Mouse (Mus musculus) liver, adult 2 months (tissue): ENCODE measurements at regions not wholly inside any gene's neighbourhood (a gene's known extent, or its start where the extent isn't known, plus 50 kb on each side); places are given as distances from the start of the nearest gene placed in this dataset.

Experiments used
- DNase-seq: peaks from one replicate; pipeline ENCODE4 v3.0.0-alpha.2; 2011; ENCODE audit warnings: low read depth, low spot score; ENCODE audit errors: extremely low read depth
- H3K27ac ChIP-seq: fragments of 200-500 bp; replicated peaks from 2 replicates; pipeline ENCODE4 v1.5.1; 2012; ENCODE audit warnings: low read depth, mild to moderate bottlenecking, control low read depth, inconsistent platforms, low read length; ENCODE audit not compliant: insufficient read depth
- H3K27me3 ChIP-seq: fragments of 200-500 bp; 2 replicates; pipeline ENCODE4 v1.6.1; 2012; ENCODE audit warnings: mild to moderate bottlenecking, moderate library complexity, low read length, inconsistent platforms; ENCODE audit not compliant: control insufficient read depth, insufficient read depth
- H3K36me3 ChIP-seq: fragments of 200-500 bp; 2 replicates; pipeline ENCODE4 v1.6.1; 2012; ENCODE audit warnings: low read length, inconsistent platforms; ENCODE audit not compliant: control insufficient read depth, insufficient read depth
- H3K4me1 ChIP-seq: fragments of 200-500 bp; 2 replicates; pipeline ENCODE4 v1.6.1; 2011; ENCODE audit warnings: low read length; ENCODE audit not compliant: control insufficient read depth, insufficient read depth
- H3K4me3 ChIP-seq: fragments of 200-500 bp; 2 replicates; pipeline ENCODE4 v1.5.1; 2011; ENCODE audit warnings: low read depth, mild to moderate bottlenecking, control low read depth, low read length, moderate library complexity; ENCODE audit not compliant: insufficient read depth
- H3K79me2 ChIP-seq: fragments of 200-500 bp; 2 replicates; pipeline ENCODE4 v1.6.1; 2012; ENCODE audit warnings: inconsistent platforms, mild to moderate bottlenecking, low read length, moderate library complexity; ENCODE audit not compliant: control insufficient read depth, insufficient read depth
- H3K9ac ChIP-seq: fragments of 200-500 bp; 2 replicates; pipeline ENCODE4 v1.6.1; 2012; ENCODE audit warnings: low read depth, mild to moderate bottlenecking, control low read depth, inconsistent platforms, low read length
- CTCF ChIP-seq: fragments of 200-500 bp; IDR thresholded peaks from 2 replicates; pipeline ENCODE4 v1.5.1; 2011; ENCODE audit warnings: low read depth, low read length, control low read depth
- POLR2A ChIP-seq: fragments of 200-500 bp; IDR thresholded peaks from 2 replicates; pipeline ENCODE4 v1.6.1; 2011; ENCODE audit warnings: low read length, control low read depth; ENCODE audit not compliant: insufficient read depth; ENCODE audit errors: extremely low read depth
- WGBS: fragments of 180-500 bp; shearing (Covaris S2); methylation state at CpG from one replicate; pipeline ENCODE4 v1.1.7; 2018; 5-methylcytosine and 5-hydroxymethylcytosine counted together

DNA sequence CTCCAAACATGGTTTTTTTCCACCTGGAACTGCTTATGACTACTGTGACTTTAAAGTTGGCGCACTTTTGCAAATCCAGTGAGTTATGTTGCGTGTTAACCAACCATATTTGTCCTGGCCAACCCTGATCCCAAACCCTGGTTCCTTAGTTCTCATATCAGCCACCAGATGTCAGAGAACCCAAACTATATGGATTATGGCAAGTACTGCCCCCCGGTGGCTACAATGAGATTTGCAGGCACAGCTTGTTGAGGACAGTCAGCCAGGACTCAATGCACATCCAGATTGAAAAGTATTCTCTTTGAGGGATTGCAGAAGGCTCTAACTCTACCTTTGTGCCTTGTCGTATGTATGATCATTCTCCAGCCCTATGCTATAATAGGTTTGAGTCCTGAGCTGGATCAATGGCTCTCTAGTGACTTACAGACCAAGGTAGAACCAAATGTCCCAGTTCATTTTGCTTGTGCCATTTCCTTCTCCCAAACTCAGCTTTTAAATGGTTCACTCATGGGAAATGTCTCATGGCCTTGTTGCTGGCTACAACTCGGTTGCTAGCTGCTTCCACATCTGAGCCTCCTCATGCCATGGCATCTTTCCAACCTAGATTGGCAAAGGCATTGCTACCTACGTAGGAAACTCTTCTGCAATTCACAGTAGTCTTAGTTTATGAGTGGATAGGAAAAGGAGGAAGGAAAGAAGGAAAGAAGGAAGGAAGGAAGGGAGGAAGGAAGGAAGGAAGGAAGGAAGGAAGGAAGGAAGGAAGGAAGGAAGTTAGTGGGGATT is 126.1 kb upstream of the Smad3 start:
- Histone ChIP-seq H3K36me3 (no peaks in the 10 kb centered on the region), H3K9ac (no peak overlapping the region), H3K79me2 (no peaks in the 10 kb centered on the region), H3K4me3 (no peak overlapping the region), H3K27ac (no peak overlapping the region), H3K27me3 (no peaks in the 10 kb centered on the region), H3K4me1 (no peaks in the 10 kb centered on the region)
- WGBS, result 72% methylated on average over 6 of the region's 6 CpGs
- DNase-seq, result no peak
- TF ChIP-seq CTCF, result no peak

- TF ChIP-seq CTCF, result no peak
- TF ChIP-seq POLR2A, result no peak
- 80% methylated on average over 10 of the region's 10 CpGs for WGBS
- no peaks in the 10 kb centered on the region for H3K27me3 ChIP-seq
- no peak overlapping the region for H3K27ac ChIP-seq
- no peaks in the 10 kb centered on the region for H3K4me1 ChIP-seq
- no peak overlapping the region for H3K4me3 ChIP-seq
- H3K79me2 ChIP-seq, result no peaks in the 10 kb centered on the region
- H3K36me3 ChIP-seq, result no peaks in the 10 kb centered on the region
- DNase-seq, result no peak
- no peak overlapping the region for H3K9ac ChIP-seq
Observed at GRCm38 (mm10) chr9:63881692-63882091, 123.9 kb upstream of the Smad3 start.

DNA sequence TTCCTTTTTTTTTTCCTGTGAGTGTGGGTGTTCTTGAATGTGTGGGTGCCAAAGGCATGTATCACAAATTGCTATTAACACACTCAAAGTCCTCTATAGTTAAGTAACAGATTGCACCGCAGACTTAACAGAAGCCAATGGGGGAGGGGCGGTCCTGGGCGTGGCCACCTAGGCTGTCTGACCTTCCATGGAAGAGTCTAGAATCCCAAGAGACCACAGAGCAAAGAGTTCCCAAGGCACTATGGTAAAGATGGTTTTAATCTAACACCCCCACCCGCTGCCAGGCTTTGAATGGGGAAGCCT is 123.4 kb upstream of the Smad3 start:
- Histone ChIP-seq H3K36me3 (no peaks in the 10 kb centered on the region), H3K9ac (no peak overlapping the region), H3K79me2 (no peaks in the 10 kb centered on the region), H3K4me3 (no peak overlapping the region), H3K27me3 (no peaks in the 10 kb centered on the region), H3K4me1 (no peaks in the 10 kb centered on the region), H3K27ac (no peak overlapping the region)
- DNase-seq, result no peak
- 63% methylated on average over 4 of the region's 4 CpGs for whole genome bisulfite sequencing
- no peak for TF ChIP-seq POLR2A

GRCm38 (mm10) chr9:63880487-63881260 is 122.9 kb upstream of the Smad3 start:
- Histone ChIP-seq H3K27ac (no peak overlapping the region), H3K27me3 (no peaks in the 10 kb centered on the region), H3K4me1 (no peaks in the 10 kb centered on the region), H3K9ac (no peak overlapping the region), H3K36me3 (no peaks in the 10 kb centered on the region), H3K4me3 (no peak overlapping the region), H3K79me2 (no peaks in the 10 kb centered on the region)
- WGBS, result 54% methylated on average over 26 of the region's 26 CpGs
- TF ChIP-seq CTCF (no peak), POLR2A (no peak)
- no peak for DNase-seq

DNA sequence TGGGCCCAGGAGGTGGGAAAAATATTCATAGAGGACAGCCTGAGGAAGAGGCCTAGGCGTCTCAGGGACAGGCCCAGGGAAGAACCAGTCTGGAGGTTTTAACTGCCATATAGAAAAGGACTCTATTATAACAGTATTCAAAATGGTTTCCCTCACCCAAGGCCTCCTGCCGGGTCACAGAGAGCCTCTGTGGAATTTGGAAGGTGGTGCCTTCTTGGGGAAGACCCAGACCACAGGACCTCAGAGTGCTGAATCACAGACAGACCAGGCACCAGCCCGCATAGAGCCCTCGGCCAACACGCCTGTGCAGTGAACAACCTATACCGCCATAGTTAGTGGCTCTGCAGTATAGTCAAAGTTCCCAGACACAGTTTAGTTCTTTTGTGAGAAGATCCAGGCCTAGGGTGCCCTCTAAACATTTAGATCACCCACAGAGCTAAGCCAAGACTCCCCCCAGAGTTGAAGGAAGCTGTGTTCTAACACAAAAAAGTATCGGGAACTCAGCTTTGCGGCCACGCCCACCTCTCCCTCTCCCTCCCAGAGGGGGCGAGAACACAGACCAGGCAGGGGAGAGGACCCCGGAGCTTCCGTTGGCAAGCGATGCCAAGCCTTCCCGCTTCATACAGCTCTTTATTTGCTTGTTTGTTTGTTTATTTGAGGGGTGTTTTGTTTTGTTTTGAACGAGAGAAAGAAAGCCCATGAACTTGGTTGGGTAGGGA is 122.1 kb upstream of the Smad3 start:
- no peak for TF ChIP-seq POLR2A
- 58% methylated on average over 15 of the region's 15 CpGs for WGBS
- Histone ChIP-seq H3K36me3 (no peaks in the 10 kb centered on the region), H3K79me2 (no peaks in the 10 kb centered on the region), H3K27me3 (no peaks in the 10 kb centered on the region), H3K27ac (no peak overlapping the region), H3K4me3 (no peak overlapping the region), H3K9ac (no peak overlapping the region), H3K4me1 (no peaks in the 10 kb centered on the region)
- no peak for DNase-seq

DNA sequence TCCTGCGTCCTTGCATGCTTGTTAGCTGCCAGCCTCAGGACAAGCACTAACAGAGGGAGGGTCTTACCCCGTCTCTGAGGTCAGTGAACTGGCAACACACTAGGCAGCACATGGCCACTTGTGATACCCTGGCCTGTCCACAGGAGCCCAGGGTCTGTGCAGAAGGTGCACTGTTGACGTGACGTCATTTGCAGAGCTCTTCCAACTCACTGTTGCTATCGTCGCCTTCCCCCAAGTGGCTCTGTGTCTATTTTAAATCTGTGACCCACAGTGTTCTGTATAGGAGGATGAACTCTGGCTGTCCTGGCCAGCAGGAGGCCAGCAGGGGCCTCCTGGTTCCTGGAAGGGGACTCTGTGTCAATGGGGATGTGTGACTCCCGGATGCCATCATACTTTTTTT is 120.1 kb upstream of the Smad3 start:
- Histone ChIP-seq H3K79me2 (no peaks in the 10 kb centered on the region), H3K4me3 (no peak overlapping the region), H3K36me3 (no peaks in the 10 kb centered on the region), H3K4me1 (no peaks in the 10 kb centered on the region), H3K27me3 (no peaks in the 10 kb centered on the region), H3K27ac (no peak overlapping the region), H3K9ac (no peak overlapping the region)
- WGBS, result 81% methylated on average over 7 of the region's 7 CpGs
- DNase-seq, result no peak
- TF ChIP-seq CTCF, result no peak
- no peak for TF ChIP-seq POLR2A
